Mouse (Mus musculus): ENCODE data around the gene Bcas3. TPM values are rescaled to one million over a fixed set of nuclear protein-coding genes. Genes with fewer than 3 reads are reported as not detected.
A peak's percentile ranks its signal among the peaks of the same experiment; 100 is the strongest.

The Bcas3 gene
- total RNA-seq, 2 experiments from 2014 or later: 36.4 to 52.8 TPM

DNA sequence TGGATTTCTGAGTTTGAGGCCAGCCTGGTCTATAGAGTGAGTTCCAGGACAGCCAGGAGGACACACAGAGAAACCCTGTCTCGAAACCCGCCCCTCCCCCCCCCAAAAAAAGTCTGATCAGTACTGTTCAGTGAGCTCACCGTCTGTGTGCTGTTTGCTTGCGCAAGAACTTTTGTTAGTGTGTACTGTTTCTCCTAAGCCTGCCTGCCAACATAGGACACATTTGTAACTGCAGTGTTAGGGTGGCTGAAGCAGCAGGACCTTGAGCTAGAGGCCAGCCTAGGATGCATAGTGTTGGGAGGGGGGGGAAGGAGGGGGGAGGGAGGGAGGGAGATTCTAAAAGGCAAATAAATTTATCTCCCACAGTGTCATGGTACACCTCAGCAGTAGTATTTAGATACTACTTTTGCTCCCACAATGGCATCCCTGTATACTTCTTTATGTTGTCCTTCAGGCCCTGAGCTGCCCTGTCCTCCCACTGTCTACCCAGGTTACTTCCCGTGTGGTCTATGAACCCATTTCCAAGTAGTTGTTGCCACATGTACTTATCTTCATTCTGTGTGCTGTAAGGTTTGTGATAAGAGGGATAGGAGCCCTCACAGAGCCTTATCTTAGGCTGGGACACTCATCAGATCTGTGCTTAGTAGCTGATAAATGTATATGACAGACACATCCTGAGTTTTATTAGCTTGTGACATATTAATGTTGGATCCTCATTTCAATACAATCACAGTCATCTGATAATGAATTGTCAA is 176.7 kb downstream of the Bcas3 start:
- DNase-seq: peak in 1 of 2 experiments; percentile 42

DNA sequence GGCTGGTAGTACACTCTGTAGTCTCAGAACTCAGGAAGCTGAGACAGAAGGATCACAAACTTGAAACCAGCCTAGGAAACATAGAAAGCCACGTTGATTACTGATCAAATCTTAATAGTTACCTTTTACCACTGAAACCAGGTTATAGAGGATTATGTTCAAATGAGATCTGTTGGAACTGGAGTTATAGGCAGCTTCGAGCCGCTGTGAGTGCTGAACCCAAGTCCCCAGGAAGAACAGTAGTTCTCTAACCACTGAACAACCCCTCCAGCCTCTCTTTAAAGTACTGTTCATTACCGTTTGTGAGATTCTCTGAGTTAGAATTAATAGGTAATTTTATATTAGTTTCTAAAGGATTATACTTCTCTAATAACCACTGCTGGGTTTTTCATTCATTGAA is 188.0 kb downstream of the Bcas3 start:
- no peak for DNase-seq

DNA sequence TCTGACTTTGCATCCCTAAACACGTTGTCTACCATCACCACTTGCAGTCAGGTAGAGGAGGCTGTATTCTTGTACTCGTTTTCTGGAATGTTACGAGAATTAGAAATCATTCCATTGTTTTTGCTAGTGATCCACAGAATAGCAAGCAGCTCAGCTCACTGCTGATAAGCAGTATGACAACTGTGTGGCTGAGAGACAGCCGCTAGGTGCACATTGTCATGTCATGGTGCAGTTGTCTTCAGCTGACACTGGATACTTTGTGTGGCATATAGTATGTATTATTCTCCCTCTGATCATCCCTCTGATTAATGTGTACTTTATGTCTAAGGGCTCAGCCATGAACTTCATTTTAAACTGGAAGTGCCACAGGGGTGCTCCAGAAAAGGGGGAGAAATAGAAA is 190.3 kb downstream of the Bcas3 start:
- DNase-seq: no peak

DNA sequence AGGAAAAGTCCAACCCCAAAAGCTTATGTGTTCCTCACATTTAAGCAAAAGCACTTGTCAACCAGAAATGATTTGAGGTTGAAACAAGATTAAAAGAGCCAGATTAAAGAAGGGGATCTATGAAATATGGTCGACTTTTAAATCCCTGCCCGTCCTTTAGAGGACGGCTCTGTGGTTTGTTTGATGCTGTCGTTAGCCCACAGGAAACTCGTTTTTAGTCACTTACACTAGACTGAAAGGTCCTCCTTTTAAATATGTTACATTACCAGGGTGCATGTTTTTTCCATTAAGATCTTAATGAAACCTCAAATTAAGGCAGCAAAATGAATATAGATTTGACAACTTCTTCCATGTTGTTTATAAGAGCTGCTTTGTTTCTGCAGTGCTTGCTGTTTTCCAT is 192.6 kb downstream of the Bcas3 start:
- no peak for DNase-seq

DNA sequence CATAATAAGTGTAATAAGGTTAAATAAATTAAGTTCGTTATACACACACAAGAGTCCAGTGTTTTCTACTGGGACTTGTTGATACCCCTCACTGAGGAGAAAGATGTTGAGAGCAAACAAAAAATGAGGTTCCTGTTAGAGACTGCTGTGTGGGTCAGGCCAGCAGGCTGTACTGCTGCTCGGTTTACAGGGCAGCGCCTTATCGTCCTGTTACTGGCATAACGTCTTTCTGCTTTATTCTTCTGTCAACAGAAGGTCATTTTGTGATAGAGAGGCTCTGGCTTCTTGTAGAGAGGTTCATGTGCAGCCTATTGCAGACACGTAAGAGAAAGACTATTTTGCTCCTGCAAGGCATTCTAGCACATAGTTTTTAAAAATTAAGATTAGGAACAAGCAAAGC is 195.0 kb downstream of the Bcas3 start:
- peak; percentile 23 to 37 for DNase-seq

DNA sequence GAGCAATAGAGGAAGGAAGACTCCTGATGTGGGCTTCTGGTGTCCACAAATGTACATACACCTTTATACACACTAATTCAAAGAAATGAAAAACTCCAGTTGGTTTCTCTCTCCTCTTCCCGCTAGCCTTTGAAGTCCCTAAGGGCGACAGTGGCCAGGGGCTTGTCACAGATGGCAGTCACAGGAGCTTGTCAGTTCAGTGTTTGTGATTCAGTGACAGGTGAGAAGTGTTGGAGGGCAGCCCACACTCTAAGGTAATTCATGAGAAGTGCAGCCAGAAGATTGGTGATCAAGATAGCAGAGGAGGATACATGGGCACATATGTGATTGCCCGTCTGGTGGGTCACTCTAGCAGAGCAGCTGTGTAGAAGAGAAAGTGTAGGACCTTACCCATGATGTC is 196.7 kb downstream of the Bcas3 start:
- no peak for DNase-seq

DNA sequence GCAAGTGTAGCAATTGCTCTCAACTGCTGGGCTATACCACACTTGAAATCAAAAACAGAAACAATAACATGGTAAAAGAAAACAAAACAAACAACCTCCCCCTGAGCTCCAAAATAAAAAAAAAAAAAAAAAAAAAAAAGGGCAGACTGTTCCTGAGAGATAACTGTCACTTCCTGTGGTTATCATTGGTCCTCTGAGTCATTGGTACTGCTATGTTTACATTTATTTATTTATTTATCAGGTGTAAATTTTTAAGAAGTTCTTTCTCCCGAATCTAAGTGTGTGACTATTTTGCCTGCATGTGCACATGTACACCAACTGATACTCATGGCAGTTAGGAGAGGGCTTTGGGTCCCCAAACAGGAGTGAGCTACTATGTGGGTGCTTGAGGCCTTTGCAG is 202.1 kb downstream of the Bcas3 start:
- DNase-seq: no peak

DNA sequence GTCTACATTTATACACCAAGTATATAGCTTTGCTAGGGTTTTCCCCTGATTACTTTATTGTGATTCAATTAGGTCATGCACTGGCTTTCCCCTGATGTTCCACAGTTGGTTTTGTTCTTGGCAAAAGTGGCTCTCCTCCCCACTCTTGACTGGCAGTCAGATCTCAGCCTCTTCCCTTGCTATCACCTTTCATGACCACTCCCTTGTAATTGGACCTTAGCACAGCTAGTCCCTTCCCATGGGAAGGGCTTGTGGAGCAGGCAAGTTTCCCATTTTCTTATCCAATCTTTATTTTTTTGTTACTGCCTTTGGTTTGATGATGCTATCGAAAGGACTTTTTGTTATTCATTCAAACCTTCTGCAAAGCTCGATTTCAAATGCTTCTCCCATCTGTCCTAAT is 202.8 kb downstream of the Bcas3 start:
- no peak for DNase-seq

DNA sequence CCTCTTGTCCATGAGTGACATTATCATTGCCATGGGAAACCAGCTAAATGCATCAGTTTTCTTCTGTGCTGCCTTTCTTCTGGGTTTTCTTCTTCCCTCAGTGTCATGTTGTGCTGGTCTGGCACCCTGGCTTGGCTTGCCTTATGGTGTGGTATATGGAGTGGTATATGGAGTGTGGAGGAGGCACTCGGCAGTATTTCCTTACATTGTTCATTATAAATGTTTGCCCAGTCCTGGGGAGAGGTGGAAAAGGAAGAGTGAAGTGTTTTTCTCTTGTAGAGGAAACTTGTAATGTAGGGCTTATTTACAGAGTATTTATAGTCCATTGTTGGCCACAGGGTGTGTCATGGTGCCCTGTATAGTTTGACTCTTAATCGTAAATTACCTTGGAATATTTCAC is 212.1 kb downstream of the Bcas3 start:
- no peak for DNase-seq

DNA sequence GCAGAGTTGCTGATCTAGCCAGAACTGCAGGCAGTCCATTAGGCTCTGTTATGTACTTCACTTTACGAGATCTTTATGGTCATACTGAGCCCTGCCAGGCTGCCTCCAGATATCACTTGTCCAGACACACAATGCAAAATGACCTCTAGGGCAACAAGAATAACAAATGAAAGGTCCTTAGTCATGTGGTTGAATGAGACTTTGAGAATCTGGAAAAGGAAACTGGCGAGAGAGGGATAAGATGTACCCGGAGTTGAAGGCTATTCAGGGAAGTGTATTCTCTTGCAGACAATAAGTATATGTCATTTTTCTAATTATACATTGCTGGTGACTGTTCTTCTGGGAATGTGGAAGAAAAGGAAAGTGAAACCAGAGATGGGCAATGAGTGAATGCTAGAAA is 218.1 kb downstream of the Bcas3 start:
- no peak for DNase-seq

DNA sequence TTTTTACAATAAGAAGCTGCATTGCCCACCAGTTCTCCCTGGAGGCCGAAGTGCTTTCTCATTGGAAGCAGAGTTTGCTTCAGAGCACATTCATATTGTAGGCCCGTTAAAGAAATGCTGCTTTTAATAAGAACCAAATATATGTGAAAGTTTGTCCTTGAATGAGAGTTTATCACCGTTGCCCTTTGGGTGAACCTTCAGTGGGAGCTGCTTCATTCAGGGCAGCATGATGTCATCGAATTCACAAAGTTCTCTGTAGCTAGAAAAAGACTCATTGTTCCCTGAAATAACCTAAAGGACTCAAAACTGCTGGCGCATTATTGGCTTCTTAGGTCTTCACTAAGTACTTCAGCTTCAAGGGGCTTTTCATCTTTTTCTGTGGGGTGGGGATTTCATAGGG is 219.0 kb downstream of the Bcas3 start:
- peak in 1 of 2 experiments; percentile 30 for DNase-seq

DNA sequence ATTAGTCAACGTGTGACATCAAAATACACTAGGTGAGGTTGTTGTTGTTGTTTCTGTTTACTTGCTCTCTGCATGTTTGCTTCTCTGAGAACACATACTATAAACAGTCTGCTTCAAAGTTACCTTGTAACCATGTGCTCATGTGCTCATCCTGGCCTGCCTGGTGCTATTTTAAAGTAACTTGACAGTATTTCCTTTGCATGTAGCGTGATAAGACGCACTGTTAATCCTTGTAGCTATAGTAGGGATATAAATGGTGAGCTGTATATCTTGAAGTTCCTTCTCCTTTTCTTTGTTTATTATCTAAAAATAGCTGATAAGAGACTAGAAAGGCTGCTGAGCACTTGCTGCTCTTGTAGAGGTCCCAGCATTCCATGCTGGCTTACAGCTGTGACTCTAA is 219.6 kb downstream of the Bcas3 start:
- DNase-seq: no peak

DNA sequence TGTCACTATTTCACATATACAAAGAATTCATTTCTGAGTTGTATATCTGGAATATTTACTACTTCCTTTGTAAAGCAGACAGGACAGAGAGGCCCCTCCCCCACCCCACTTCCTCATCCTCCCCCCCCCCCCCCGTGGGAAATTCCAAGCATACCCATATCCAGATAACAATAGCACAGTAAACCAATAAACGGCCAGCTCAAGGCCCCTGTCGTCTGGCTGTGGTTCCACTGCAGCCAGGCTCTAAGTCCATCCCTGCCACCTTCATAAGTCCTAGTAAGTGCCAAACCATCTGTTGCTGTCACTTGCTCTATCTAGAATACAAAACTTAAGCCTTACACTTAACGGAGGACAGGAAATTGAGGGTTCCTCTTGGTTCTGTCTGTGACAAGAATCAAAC is 221.5 kb downstream of the Bcas3 start:
- DNase-seq: peak in 1 of 2 experiments; percentile 41

DNA sequence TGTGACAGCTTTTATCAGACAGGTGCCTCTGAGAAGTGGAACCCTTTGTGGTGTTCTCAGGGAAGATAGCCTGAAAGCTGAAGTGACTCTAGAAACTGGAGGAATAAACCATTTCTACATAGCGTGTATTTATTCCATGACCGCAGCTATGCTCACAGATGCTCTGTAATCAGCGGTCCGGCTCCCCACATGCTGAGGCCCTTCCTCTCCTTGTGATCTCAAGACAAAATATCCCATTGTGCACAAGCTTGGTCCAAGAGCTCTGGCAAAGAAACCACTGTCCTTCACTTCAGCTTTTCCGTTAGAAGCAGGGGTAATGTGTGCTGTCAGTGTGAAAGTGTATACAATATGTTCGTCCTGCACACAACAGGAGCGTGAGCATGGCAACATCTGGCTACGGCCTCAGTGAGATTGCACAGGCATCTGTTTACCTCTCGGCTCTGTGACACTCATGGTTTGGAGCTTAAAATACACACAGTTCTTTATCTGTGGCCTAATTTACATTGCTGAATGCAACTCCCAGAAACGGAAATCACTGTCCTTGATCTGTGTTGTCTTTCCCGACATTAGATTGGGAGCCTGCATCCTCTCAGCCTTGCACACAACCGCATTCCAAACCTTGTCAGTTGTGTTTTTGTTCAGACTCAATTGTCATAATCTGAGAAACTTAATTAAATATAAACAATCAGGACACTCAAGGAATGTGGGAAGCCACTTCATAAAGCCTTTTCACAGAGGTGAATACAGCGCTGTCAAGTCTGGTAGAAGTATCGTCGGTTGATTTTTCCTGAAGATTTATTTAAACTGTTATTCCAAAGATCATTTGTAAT is 225.1 kb downstream of the Bcas3 start:
- DNase-seq: no peak

DNA sequence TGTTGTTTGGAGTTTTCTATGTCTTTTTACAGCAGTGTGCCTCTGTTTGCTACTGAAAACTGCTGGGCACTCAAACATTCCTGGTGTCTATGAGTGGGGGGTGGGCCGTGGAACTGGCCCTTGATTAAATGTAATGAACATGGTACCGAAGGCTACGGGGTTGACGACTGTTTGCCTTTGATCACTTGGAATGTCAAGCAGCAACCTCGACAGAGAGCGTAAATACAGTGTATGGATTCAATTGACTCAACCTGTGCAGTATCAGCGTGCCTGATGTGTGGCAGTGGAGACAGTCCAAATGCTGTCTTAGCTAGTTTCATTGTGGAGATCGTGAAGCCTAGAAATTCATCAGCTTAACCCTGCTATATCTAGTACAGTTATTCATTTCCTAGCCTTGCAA is 231.1 kb downstream of the Bcas3 start:
- no peak for DNase-seq

DNA sequence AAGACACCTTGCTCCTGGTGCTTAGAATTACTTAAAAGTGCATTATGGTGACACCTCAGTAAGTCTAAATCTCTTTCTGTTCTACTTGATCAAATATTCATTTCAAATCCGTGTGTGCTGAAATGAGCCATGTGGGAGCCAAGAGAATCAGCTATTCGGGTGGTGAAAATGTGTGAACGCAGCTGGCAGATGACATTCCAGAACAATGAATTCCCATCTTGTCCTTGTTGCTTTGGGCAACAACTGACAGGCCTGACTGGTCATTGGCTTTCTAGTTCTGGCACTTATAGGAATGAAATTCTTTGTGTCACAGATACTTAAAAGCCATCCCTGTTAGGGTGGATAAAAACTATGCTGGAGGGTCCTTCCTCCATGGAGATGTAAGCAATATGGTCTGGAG is 240.7 kb downstream of the Bcas3 start:
- DNase-seq: no peak

DNA sequence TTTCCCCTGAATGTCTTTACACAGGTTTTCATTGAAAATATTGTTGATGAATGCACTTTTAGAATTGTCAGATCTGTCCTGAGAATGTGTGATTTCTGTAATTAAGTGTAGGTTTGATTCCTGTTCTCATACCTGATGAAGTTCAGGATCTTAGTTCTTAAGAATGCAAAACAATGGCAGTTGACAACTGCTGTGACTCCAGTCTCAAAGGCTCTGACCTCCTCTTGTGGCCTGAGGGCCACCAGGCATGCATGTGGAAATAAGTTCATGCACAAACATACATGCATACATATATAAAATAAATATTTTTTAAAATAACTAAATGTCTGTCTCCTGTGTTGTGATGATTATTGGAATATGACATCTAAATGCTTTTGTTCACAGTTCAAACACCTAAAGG is 246.3 kb downstream of the Bcas3 start:
- DNase-seq: no peak

DNA sequence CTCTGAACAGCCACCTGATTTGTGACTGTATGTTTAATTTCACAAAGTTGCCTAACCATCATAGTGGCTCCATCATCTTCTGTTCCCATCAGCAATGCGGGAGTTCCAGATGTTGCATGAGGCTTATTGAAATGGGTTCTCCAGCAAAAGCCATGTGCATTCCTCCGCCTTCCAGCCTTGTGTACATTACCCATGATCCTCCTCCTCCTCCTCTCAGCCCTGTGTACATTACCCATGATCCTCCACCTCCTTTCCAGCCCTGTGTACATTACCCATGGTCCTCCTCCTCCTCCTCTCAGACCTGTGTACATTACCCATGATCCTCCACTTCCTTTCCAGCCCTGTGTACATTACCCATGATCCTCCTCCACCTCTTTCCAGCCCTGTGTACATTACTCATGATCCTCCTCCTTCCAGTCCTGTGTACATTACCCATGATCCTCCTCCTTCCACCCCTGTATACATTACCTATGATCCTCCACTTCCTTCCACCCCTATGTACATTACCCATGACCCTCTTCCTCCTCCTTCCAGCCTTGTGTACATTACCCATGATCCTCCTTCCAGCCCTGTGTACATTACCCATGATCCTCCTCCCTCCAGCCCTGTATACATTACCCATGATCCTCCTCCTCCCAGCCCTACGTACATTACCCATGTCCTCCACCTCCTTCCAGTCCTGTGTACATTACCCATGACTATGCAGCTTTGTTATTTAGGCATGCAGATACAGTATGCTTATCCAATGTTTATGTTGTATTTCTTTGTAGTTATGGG is 250.8 kb downstream of the Bcas3 start:
- no peak for DNase-seq

DNA sequence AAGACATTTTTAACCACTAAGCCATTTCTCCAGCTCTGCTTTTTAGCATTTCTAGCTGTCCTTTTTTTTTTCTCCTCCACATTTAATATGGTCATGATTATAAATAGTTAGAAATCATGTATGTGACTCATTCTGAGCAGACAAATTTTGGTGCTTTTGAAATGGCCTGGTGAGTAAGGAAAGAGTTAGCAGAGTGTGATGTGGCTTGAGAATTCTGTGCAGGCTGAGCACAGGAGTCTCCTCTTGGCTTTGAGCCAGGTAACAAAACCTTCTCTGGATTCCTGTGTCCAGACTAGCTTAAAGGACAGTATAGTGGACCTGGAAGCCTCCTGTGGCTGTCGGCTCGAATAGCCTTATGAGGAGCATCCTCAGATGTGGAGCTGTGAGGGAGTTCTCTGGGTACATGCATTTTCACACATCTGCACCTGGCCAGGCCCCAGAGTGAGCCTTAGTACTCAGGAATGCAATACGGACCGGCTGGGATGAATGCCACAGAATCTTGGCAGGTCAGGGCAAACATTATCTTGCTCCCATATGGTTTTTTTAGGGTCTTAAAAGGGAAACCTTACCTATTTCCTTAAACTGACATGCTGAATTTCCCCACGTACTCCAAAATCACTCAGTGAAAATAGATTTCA is 256.5 kb downstream of the Bcas3 start:
- no peak for DNase-seq

DNA sequence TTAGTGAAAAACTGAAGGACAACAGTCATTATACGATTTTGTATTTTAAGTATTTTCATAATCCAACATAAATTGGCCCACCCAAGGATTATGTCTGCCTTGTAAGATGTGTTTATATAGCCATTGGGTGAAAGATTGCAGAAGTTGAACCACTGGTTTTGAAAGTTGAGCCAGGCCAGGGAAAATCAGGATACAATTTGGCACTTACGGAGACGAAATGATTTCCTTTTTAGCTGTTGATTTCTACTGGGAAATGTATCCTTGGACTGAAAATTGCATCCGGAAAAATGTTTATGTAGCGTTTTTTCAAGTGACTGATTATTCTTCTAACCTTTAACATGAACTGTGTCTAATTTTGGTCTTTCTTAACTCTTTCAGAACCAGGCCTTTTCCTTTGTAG is 260.1 kb downstream of the Bcas3 start:
- no peak for DNase-seq

DNA sequence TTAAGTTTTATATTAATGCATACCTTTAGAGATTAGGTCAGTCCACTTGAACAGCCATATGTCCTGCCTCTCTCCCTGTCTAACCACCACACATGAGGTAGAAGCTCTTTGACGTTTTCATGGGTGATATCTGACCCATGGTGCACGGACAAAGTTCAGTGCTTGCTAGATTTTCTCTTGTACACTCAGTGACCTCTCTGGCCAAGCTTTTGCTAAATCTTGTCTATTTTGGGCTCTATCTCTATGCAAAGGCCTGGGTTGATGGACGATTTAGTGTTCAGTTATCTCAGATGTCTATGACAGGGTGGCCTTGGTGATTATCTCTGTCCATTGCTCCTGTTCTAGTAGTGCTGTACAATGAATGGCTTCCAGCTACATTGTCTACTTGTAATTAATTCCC is 260.6 kb downstream of the Bcas3 start:
- peak in 1 of 2 experiments; percentile 28 for DNase-seq

DNA sequence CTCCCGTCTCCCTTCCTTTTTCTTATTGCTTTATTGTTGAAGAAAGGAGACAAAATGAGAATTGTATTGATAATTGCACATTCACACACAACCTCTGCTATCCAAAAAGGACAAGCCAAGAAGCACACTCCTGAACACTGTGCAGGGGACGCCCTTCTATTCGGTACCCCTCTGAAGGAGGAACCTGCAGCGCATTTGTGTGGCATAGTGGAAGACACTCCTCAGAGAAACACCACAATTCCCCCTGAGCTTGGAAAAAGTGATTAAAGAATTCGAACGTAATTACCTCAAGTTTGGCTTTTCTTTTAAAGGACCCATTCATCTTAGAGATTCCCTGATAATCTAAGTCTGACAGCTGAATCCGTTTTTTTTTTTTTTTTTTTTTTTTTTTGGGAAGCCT is 261.5 kb downstream of the Bcas3 start:
- no peak for DNase-seq
